Mouse (Mus musculus): ENCODE results near the gene Dlgap4. TPM values are rescaled to one million over a fixed set of nuclear protein-coding genes. Genes with fewer than 3 reads are reported as not detected.

The Dlgap4 gene
- polyA plus RNA-seq, 1 experiment from 2014 or later, result 83.7 TPM

DNA sequence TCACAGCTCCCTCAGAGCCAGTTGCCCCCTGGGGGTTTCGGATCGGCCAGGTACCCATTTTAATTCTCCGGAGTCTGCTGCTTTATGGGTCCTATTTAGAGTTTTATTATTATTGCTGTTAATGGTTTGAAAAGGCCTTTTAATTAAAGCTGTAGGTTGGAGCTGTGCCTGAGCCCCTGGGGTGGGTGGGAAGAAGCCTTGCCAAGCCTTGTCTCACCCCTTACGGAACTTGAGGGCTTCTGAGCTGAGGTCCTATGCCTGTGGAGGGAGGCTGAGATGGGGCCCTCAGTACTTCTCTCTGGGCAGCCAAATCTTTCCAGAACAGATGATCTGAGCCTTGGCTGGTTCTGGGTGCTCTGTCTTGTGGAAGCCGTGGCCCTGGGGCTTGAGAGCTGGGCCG is 31.6 kb downstream of the Dlgap4 start:
- H3K4me3 ChIP-seq, result no peak overlapping the region
- ATAC-seq (ENCODE audit: insufficient number of reproducible peaks, low FRiP score, low TSS enrichment, low read depth), result no peak
- H3K4me1 ChIP-seq, result peaks cover 9% of the 10 kb centered on the region; the same call in 1 of the 2 replicates
- H3K27ac ChIP-seq, result no peak overlapping the region
- H3K9me3 ChIP-seq, result no peaks in the 10 kb centered on the region
- no peaks in the 10 kb centered on the region for H3K36me3 ChIP-seq
- 0 out of 2 replicates have a peak, but pooled peaks cover 13% of the 10 kb centered on the region for H3K27me3 ChIP-seq
- WGBS, result 21% methylated on average over 6 of the region's 6 CpGs
- H3K4me2 ChIP-seq, result no peak overlapping the region
- H3K9ac ChIP-seq, result no peak overlapping the region

DNA sequence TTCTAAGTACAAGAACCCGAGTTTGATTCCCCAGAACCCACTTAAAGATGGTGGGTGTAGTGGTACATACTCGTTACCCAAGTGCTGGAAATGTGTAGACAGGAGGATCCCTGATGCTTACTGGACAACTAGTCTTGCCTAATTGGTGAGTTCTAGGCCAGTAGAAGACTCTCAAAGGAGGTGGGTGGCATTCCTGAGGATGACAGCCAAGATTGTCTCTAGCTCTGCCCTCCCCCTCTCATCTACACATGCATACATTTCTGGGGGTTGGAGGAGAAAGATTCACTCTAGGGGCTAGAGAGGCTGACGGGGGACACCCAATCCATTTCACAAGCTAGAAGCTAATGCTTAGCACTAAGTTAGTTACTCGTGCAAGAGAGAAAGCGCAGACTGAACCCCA is 33.4 kb downstream of the Dlgap4 start:
- Histone ChIP-seq H3K36me3 (no peaks in the 10 kb centered on the region), H3K27me3 (peaks cover 17% of the 10 kb centered on the region), H3K4me2 (no peak overlapping the region), H3K9me3 (no peaks in the 10 kb centered on the region), H3K4me1 (peaks cover 9% of the 10 kb centered on the region; the same call in 1 of the 2 replicates), H3K4me3 (no peak overlapping the region), H3K27ac (no peak overlapping the region), H3K9ac (no peak overlapping the region)
- ATAC-seq (ENCODE audit: insufficient number of reproducible peaks, low FRiP score, low TSS enrichment, low read depth), result no peak
- 65% methylated on average over 5 of the region's 5 CpGs for WGBS

DNA sequence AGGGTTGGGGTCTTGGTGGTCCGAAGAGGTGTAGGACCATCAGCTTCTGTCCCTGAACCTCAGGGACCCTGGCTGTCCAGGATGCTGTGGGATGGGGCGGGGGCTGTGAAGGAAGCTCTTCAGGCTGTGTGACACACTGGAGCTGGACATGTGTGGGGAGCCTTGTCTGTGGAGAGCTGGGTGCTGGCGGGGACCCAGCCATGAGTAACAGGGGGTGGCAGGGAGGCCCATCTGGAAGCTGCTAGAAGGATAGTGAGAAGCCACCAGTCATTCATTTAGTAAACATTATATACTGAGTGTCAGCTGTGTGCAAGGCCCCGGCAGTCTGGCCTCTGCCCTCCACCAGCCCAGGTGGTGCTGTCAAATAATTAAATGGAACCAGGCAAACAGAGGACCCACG is 34.5 kb downstream of the Dlgap4 start:
- no peak overlapping the region for H3K27ac ChIP-seq
- no peak overlapping the region for H3K4me3 ChIP-seq
- H3K27me3 ChIP-seq, result peaks cover 17% of the 10 kb centered on the region
- H3K9me3 ChIP-seq, result no peaks in the 10 kb centered on the region
- 66% methylated on average over 5 of the region's 5 CpGs for WGBS
- peaks cover 9% of the 10 kb centered on the region; the same call in 1 of the 2 replicates for H3K4me1 ChIP-seq
- H3K36me3 ChIP-seq, result no peaks in the 10 kb centered on the region
- no peak for ATAC-seq (ENCODE audit: insufficient number of reproducible peaks, low FRiP score, low TSS enrichment, low read depth)
- H3K4me2 ChIP-seq, result no peak overlapping the region
- no peak overlapping the region for H3K9ac ChIP-seq

DNA sequence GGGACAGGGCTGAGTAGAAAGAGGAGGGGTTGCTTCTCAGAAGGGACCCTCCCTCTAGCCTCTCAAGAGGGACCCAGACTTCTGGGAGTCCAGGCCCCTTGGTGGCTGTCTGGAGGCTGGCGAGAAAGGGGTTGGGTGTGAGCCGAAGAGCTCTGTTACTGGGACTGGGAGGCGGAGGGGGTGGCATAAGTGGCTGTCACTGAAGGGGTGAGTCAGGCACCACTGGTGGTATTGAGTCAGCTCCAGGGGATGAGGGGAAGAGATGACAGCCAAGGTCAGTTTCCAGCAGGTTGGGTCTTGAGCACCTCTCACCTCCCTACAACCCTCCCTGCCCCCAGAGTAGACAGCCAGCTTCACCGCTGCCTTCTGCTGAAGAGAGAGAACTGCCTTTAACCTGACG is 35.9 kb downstream of the Dlgap4 start:
- H3K27me3 ChIP-seq, result peaks cover 15% of the 10 kb centered on the region
- H3K36me3 ChIP-seq, result no peaks in the 10 kb centered on the region
- no peaks in the 10 kb centered on the region for H3K9me3 ChIP-seq
- H3K4me1 ChIP-seq, result peaks cover 9% of the 10 kb centered on the region; the same call in 1 of the 2 replicates
- no peak overlapping the region for H3K9ac ChIP-seq
- 75% methylated on average over 5 of the region's 5 CpGs for WGBS
- no peak overlapping the region for H3K4me2 ChIP-seq
- no peak overlapping the region for H3K27ac ChIP-seq
- no peak overlapping the region for H3K4me3 ChIP-seq
- ATAC-seq (ENCODE audit: insufficient number of reproducible peaks, low FRiP score, low TSS enrichment, low read depth), result no peak

DNA sequence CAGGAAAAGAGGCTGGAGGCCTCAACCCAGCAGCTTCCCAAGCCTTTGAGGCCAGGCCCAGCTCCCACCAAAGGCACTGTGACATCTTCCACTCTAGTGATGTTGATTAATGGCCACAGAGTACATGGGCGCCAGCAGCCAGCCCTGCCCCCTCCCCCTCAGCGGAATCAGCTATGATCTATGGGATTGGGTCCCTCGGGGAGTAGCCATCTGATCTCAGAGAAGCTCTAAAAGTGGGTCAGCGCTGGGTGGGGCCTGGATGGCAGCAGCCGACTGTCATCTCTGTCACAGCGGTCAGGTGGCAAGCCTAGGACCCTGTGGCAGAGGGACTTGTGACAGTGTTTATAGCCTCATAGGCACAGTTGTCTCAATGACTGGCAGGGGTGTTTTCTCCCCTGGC is 37.5 kb downstream of the Dlgap4 start:
- no peaks in the 10 kb centered on the region for H3K9me3 ChIP-seq
- no peaks in the 10 kb centered on the region for H3K4me1 ChIP-seq
- no peak for ATAC-seq (ENCODE audit: insufficient number of reproducible peaks, low FRiP score, low TSS enrichment, low read depth)
- no peaks in the 10 kb centered on the region for H3K36me3 ChIP-seq
- no peak overlapping the region for H3K4me2 ChIP-seq
- H3K9ac ChIP-seq, result no peak overlapping the region
- 61% methylated on average over 6 of the region's 6 CpGs for WGBS
- H3K27me3 ChIP-seq, result peaks cover 13% of the 10 kb centered on the region
- no peak overlapping the region for H3K4me3 ChIP-seq
- no peak overlapping the region for H3K27ac ChIP-seq

DNA sequence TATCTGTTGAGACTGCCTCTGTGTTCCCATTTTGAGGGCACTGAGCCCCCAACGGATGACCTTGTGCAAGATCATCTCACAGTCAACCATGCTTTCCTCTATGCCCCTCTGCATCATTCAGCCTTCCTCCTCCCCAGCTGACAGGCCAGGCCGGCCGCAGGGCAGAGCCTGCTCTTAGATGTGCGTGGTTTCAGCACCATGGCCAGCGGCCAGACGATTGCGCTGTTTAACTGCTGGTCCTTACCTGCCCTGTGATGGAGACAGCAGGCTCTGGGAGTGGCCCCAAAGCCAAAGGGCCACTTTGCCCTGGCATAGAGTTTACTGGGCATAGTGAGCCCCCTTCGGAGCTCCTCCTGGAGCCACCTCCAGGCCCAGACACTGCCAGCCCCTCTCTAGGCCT is 39.3 kb downstream of the Dlgap4 start:
- Histone ChIP-seq H3K4me3 (no peak overlapping the region), H3K9me3 (no peaks in the 10 kb centered on the region), H3K9ac (no peak overlapping the region), H3K27ac (no peak overlapping the region), H3K36me3 (no peaks in the 10 kb centered on the region), H3K27me3 (peaks cover 8% of the 10 kb centered on the region), H3K4me2 (no peak overlapping the region), H3K4me1 (no peaks in the 10 kb centered on the region)
- ATAC-seq (ENCODE audit: insufficient number of reproducible peaks, low FRiP score, low TSS enrichment, low read depth), result no peak
- WGBS, result 8% methylated on average over 8 of the region's 8 CpGs

DNA sequence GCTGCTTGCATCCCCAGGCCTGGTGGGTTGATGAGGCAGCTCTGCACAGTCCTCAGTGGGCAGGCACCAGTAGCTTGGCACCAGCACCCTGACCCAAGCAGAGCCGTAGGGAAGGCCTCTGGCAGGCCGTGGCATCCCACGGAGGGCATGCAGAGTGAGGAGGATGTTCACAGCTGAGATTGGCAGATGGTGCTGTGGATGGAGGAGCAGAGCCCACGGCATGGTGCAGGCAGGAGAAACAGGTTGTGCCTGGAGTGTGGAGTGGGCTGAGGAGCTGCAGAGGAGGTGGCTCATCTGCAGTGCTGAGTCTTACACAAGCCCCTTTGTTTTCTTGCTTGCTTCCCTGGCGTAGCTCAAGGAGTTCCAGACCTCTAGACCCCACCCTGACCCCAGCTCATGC is 40.6 kb downstream of the Dlgap4 start:
- no peak for ATAC-seq (ENCODE audit: insufficient number of reproducible peaks, low FRiP score, low TSS enrichment, low read depth)
- H3K36me3 ChIP-seq, result no peaks in the 10 kb centered on the region

DNA sequence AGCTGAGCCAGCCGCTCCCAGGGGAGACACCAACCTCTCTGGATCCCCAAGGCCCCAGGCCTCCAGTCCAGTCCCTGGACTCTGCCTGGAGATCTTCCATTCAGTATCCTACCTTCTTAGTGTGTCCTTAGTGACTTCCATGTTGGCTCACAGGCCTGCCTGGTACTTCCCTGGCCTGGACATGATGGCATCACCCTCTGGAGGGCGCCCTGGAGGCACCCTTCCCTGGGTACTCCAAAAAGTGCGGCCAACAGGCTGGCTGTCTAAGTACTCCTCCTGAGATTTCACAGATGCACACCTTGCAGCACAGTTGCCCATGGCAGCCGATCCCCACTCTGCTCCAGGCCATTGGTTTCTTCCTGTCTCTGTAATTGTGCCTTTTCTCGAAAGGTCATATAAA is 42.1 kb downstream of the Dlgap4 start:
- H3K27ac ChIP-seq, result no peak overlapping the region
- no peak overlapping the region for H3K9ac ChIP-seq
- H3K4me3 ChIP-seq, result no peak overlapping the region
- no peaks in the 10 kb centered on the region for H3K4me1 ChIP-seq
- no peaks in the 10 kb centered on the region for H3K36me3 ChIP-seq
- 63% methylated on average over 5 of the region's 5 CpGs for WGBS
- no peak overlapping the region for H3K4me2 ChIP-seq
- H3K9me3 ChIP-seq, result no peaks in the 10 kb centered on the region
- ATAC-seq (ENCODE audit: insufficient number of reproducible peaks, low FRiP score, low TSS enrichment, low read depth), result no peak
- H3K27me3 ChIP-seq, result peaks cover 8% of the 10 kb centered on the region

More for the DNA sequence above, 40.6 kb downstream of the Dlgap4 start:
- no peak overlapping the region for H3K4me3 ChIP-seq
- H3K9ac ChIP-seq, result no peak overlapping the region
- WGBS, result 74% methylated on average over 5 of the region's 5 CpGs
- H3K9me3 ChIP-seq, result no peaks in the 10 kb centered on the region
- no peak overlapping the region for H3K27ac ChIP-seq
- H3K27me3 ChIP-seq, result peaks cover 8% of the 10 kb centered on the region
- H3K4me2 ChIP-seq, result no peak overlapping the region
- H3K4me1 ChIP-seq, result no peaks in the 10 kb centered on the region

DNA sequence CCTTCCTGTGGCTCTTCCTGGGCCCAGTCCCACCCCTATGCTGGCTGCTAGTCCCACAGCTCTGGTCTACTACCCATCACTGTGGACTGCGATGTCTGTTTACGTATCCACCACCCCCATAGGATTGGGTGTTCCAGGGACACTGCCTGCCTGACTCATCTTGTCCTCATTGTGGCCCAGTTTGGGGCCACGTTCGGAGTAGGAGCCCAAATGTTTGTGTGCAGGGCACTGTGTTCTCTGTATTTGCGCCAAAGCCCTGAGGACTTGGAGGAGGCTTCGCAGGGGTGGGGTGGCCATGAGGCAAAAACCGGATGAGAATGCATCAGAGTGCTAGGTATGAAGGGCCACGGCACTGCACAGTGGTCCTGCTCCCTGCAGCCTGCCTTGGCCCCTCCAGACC is 44.0 kb downstream of the Dlgap4 start:
- Histone ChIP-seq H3K4me2 (no peak overlapping the region), H3K27ac (no peak overlapping the region)
- 82% methylated on average over 8 of the region's 8 CpGs for WGBS

DNA sequence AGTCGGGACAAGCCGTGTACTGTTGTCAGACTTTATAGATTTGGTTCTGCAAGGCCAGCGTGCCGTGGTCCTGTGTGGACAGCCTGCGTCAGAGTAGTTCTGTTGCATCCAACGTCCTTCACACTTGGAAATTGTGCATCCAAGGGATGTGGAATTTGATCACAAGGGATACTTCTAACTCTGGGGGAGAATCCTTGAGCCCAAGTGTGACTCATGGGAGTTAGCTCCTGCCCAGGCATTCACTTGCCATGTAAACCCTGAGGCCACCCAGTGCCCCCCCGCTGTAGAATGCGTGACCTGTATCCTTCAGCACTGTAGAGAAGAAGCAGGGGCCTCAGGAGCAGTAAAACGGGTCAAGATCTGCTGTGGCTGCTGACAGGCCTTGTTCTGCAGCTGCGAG is 44.7 kb downstream of the Dlgap4 start:
- H3K36me3 ChIP-seq, result no peaks in the 10 kb centered on the region
- WGBS, result 79% methylated on average over 10 of the region's 10 CpGs
- no peak for ATAC-seq (ENCODE audit: insufficient number of reproducible peaks, low FRiP score, low TSS enrichment, low read depth)
- H3K4me2 ChIP-seq, result no peak overlapping the region
- no peak overlapping the region for H3K27ac ChIP-seq
- no peak overlapping the region for H3K9ac ChIP-seq
- 0 out of 2 replicates have a peak, but pooled peaks cover 5% of the 10 kb centered on the region for H3K27me3 ChIP-seq
- H3K4me1 ChIP-seq, result no peaks in the 10 kb centered on the region
- H3K9me3 ChIP-seq, result no peaks in the 10 kb centered on the region
- no peak overlapping the region for H3K4me3 ChIP-seq

More for the DNA sequence above, 44.0 kb downstream of the Dlgap4 start:
- Histone ChIP-seq H3K4me1 (no peaks in the 10 kb centered on the region), H3K27me3 (0 out of 2 replicates have a peak, but pooled peaks cover 5% of the 10 kb centered on the region), H3K4me3 (no peak overlapping the region), H3K9me3 (no peaks in the 10 kb centered on the region), H3K36me3 (no peaks in the 10 kb centered on the region), H3K9ac (no peak overlapping the region)
- ATAC-seq (ENCODE audit: insufficient number of reproducible peaks, low FRiP score, low TSS enrichment, low read depth), result no peak

DNA sequence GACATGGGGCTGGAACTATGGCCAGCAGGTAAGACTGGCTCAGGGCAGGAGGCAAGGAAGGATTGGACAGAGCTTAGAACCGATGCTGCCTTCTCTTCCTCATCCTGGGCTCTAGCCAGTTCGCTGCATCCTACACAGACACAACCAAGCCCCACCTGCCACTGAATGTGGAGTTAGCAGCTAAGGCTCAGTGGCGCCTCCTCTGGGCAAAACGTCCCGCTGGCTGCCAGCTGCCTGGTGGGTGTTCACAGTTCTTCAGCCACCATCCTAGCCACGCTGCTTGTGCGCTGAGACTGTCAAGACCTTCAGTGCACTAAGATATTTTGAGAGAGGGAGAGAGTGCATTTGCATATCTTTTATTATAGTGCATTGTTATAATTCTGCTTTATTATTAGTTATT is 45.2 kb downstream of the Dlgap4 start:
- WGBS, result 67% methylated on average over 7 of the region's 7 CpGs
- H3K27ac ChIP-seq, result no peak overlapping the region
- H3K4me1 ChIP-seq, result no peaks in the 10 kb centered on the region
- H3K4me2 ChIP-seq, result no peak overlapping the region
- H3K4me3 ChIP-seq, result no peak overlapping the region
- 0 out of 2 replicates have a peak, but pooled peaks cover 5% of the 10 kb centered on the region for H3K27me3 ChIP-seq
- no peaks in the 10 kb centered on the region for H3K9me3 ChIP-seq
- H3K36me3 ChIP-seq, result no peaks in the 10 kb centered on the region
- no peak for ATAC-seq (ENCODE audit: insufficient number of reproducible peaks, low FRiP score, low TSS enrichment, low read depth)
- no peak overlapping the region for H3K9ac ChIP-seq

DNA sequence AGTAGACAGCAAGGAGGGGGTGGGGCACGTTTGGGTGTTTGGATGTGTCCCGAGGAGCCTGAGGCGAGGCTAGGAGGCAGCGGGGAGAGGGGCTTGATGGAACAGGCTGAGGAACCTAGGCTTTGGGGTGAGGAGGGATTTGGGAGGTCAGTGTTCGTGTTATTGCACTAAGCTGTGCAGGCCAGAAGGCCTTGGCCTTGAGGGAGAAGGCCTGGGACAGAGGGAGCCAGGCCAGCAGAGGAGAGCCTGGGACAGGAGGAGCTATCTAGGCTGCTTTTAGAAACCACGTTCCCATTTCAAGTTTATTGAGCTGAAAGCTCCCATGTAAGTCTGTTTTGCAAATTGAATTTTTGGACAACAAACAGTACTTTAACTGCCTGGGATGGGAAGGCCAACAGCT is 46.5 kb downstream of the Dlgap4 start:
- H3K4me2 ChIP-seq, result no peak overlapping the region
- 67% methylated on average over 6 of the region's 6 CpGs for WGBS
- H3K27ac ChIP-seq, result no peak overlapping the region
- no peak for ATAC-seq (ENCODE audit: insufficient number of reproducible peaks, low FRiP score, low TSS enrichment, low read depth)
- no peaks in the 10 kb centered on the region for H3K9me3 ChIP-seq
- H3K27me3 ChIP-seq, result 0 out of 2 replicates have a peak, but pooled peaks cover 3% of the 10 kb centered on the region
- H3K4me3 ChIP-seq, result no peak overlapping the region
- no peaks in the 10 kb centered on the region for H3K36me3 ChIP-seq
- H3K4me1 ChIP-seq, result no peaks in the 10 kb centered on the region
- H3K9ac ChIP-seq, result no peak overlapping the region

DNA sequence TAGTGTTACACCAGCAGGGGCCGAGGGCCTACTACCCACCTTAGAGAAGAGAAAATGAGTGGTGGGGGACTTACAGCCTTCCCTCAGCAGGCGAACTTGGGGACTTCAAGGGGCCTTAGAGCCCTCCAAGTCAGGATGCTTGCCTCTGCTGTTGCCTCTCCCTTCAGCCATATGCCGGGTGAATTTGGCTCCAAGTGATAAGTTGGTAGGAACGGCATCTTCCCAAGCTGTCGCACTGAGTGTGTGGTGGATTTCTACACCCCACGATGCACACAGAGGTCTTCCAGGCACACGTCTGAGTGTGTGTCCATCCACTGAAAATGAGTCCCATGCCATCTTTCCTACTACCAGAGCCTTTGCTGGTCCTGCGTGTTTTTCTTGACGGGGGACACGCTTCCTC is 49.7 kb downstream of the Dlgap4 start:
- ATAC-seq (ENCODE audit: insufficient number of reproducible peaks, low FRiP score, low TSS enrichment, low read depth), result no peak
- WGBS, result 81% methylated on average over 10 of the region's 10 CpGs

More for the DNA sequence above, 49.7 kb downstream of the Dlgap4 start:
- Histone ChIP-seq H3K27ac (no peak overlapping the region), H3K4me2 (no peak overlapping the region), H3K4me3 (no peak overlapping the region), H3K9ac (no peak overlapping the region), H3K27me3 (0 out of 2 replicates have a peak, but pooled peaks cover 3% of the 10 kb centered on the region), H3K4me1 (no peaks in the 10 kb centered on the region), H3K36me3 (no peaks in the 10 kb centered on the region), H3K9me3 (no peaks in the 10 kb centered on the region)
